Mouse (Mus musculus) heart, embryonic 15.5 days (tissue): ENCODE data around the gene Olfr1192-ps1. TPM values are rescaled to one million over a fixed set of nuclear protein-coding genes. Genes with fewer than 3 reads are reported as not detected.
"Not testable (repeated sequence)": the region's sequence is repeated elsewhere in the genome, so short reads cannot be mapped to it uniquely, and the experiment has no call there.

Experiments used
- ATAC-seq: fragments of 200-750 bp; cut with Nextera tagmentation; replicated peaks from 2 replicates; pipeline ENCODE4 v1.8.0; 2017; ENCODE audit warnings: low read depth, moderate TSS enrichment; ENCODE audit not compliant: insufficient number of reproducible peaks, insufficient read depth, low FRiP score
- H3K27ac ChIP-seq: fragments of 300-500 bp; sonication (generic); 2 replicates; pipeline ENCODE4 v1.5.1; 2015; ENCODE audit warnings: mild to moderate bottlenecking, inconsistent platforms
- H3K27me3 ChIP-seq: fragments of 300-500 bp; sonication (generic); 2 replicates; pipeline ENCODE4 v1.6.1; 2015; ENCODE audit warnings: inconsistent platforms
- H3K36me3 ChIP-seq: fragments of 300-500 bp; sonication (generic); 2 replicates; pipeline ENCODE4 v1.6.1; 2015; ENCODE audit warnings: mild to moderate bottlenecking, inconsistent platforms
- H3K4me1 ChIP-seq: fragments of 300-500 bp; sonication (generic); replicated peaks from 2 replicates; pipeline ENCODE4 v1.6.1; 2015; ENCODE audit warnings: inconsistent platforms
- H3K4me2 ChIP-seq: fragments of 300-500 bp; sonication (generic); 2 replicates; pipeline ENCODE4 v1.6.1; 2015; ENCODE audit warnings: inconsistent platforms, mild to moderate bottlenecking, moderate library complexity
- H3K4me3 ChIP-seq: fragments of 300-500 bp; sonication (generic); 2 replicates; pipeline ENCODE4 v1.5.1; 2015; ENCODE audit warnings: mild to moderate bottlenecking, inconsistent platforms
- H3K9ac ChIP-seq: fragments of 300-500 bp; sonication (generic); 2 replicates; pipeline ENCODE4 v1.6.1; 2015; ENCODE audit warnings: mild to moderate bottlenecking, inconsistent platforms
- H3K9me3 ChIP-seq: fragments of 300-500 bp; sonication (generic); replicated peaks from 2 replicates; pipeline ENCODE4 v1.6.1; 2016; ENCODE audit warnings: inconsistent platforms
- WGBS: fragments of 180-500 bp; shearing (Covaris S2); methylation state at CpG from one replicate; pipeline ENCODE4 v1.1.7; 2015; ENCODE audit warnings: mixed read lengths; 5-methylcytosine and 5-hydroxymethylcytosine counted together
- polyA plus RNA-seq: library from polyadenylated mRNA; unstranded; fragments of >200 nt; fragmentation: Nextera tagmentation; extraction: Ambion mirVana; gene quantifications from 2 replicates; pipeline ENCODE4 v1.2.1, GENCODE M21; 2015

Olfr1192-ps1 gene
- polyA plus RNA-seq, result not detected in 2 replicates

DNA sequence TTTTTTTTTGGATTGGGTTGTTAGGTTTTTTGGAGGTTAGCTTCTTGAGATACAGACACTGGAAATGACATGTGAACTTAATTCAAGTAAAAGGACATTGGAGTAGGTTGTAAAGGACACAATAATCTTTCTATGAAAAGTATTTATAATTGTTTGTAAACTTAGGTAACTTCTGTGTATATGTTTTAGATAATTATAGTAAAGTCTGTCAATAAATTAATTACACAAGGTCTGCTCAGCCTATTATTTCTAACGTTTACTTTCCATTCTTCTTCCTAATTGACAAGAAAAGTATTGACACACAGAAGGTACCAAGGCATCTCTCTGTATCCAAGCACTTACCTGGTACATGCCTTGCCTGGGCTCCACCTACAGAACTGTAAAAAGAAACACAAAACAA is at the start of gene Olfr1192-ps1:
TSS of gene Olfr1192-ps1 (plus strand) at position 301 of the 400 bp plus-strand sequence.
- H3K9ac ChIP-seq, result no peak within 1 kb of the TSS
- no peak within 1 kb of the TSS for H3K4me3 ChIP-seq
- no peak for ATAC-seq
- WGBS, result 31% methylated on average over 1 of the region's 1 CpGs
- no peaks in the 10 kb centered on the region for H3K36me3 ChIP-seq
- H3K27me3 ChIP-seq, result no peaks in the 10 kb centered on the region
- no peaks in the 10 kb centered on the region for H3K4me1 ChIP-seq
- H3K27ac ChIP-seq, result no peak within 1 kb of the TSS
- H3K9me3 ChIP-seq, result no peaks in the 10 kb centered on the region
- H3K4me2 ChIP-seq, result no peak within 1 kb of the TSS

DNA sequence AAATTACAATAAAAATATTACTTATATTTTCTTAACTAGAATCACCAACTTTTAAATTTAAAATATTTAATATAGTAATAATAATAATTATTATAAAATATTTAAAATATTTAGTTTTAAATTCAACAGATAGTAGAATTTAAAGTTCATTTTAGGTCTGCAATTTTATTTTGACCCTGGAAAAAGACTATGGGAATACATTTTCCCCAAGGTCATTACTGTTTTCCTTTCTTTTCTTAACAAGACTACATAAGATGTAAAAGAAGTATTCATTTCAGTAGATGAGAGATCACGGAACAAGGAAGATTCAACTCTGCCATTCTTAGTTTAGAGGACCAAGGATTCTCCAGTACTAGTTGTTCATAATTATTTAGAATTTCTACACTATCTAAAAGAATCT is 8.1 kb upstream of the Olfr1192-ps1 start, which contains the start of gene Olfr1191-ps1:
TSS of gene Olfr1191-ps1 (plus strand) at position 301 of the 400 bp plus-strand sequence.
- ATAC-seq, H3K4me3 ChIP-seq, H3K4me1 ChIP-seq, H3K27me3 ChIP-seq, H3K4me2 ChIP-seq, H3K27ac ChIP-seq, H3K9ac ChIP-seq, H3K36me3 ChIP-seq, H3K9me3 ChIP-seq: not testable (repeated sequence)
- 74% methylated on average over 1 of the region's 1 CpGs for WGBS

DNA sequence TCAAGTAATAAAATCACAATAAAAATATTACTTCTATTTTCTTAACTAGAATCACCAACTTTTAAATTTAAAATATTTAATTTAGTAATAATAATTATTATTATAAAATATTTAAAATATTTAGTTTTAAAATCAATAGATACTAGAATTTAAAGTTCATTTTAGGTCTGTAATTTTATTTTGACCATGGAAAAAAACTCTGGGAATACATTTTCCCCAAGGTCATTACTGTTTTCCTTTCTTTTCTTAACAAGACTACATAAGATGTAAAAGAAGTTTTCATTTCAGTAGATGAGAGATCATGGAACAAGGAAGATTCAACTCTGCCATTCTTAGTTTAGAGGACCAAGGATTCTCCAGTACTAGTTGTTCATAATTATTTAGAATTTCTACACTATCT is 27.0 kb downstream of the Olfr1192-ps1 start, which contains the start of gene Olfr1193:
TSS of gene Olfr1193 (plus strand) at position 301 of the 400 bp plus-strand sequence.
- ATAC-seq, H3K27ac ChIP-seq, H3K36me3 ChIP-seq, H3K9me3 ChIP-seq, H3K4me3 ChIP-seq, H3K4me2 ChIP-seq, H3K9ac ChIP-seq, H3K4me1 ChIP-seq, H3K27me3 ChIP-seq: not testable (repeated sequence)

DNA sequence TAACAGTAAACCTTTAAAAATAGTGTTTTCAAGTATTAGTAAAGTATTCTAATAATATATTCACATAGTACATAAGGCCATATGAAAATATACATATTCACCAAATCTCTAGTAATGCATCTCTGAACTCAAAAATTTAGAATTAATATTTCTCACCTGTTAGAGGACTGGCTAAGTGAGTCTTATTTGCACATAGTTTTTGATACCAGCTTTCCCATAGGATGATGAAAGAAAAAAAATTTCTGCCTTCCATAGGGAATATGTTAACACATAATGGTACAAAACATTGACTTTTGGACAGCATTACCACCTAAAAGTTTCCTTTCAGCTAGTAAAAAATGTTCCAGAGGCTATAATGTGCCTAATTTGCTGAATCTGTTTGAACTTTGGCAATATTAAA is 40.8 kb downstream of the Olfr1192-ps1 start, which contains the start of gene Olfr1195:
TSS of gene Olfr1195 (minus strand) at position 101 of the 400 bp plus-strand sequence.
- Histone ChIP-seq H3K4me2 (no peak within 1 kb of the TSS), H3K9ac (no peak within 1 kb of the TSS), H3K9me3 (no peaks in the 10 kb centered on the region), H3K4me1 (no peaks in the 10 kb centered on the region), H3K4me3 (no peak within 1 kb of the TSS), H3K36me3 (no peaks in the 10 kb centered on the region), H3K27ac (no peak within 1 kb of the TSS), H3K27me3 (no peaks in the 10 kb centered on the region)
- ATAC-seq, result no peak

DNA sequence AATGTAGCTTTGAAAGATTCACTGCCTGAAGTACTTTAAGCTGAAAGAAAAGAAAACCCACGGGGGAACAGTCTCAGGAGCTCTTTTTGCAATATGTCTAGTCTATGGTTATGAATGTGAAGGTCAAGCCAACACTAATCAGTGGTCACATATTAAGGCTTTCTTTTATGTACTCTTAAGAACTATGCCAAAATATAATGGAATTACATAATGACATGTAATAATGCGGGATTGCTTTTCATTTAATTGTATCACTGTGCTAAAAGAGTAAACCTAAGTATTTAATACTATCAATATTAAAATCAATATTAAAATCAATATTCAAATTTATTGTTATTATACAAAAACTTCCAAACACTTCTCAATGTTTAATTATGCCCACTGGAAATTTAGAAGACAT is 56.2 kb downstream of the Olfr1192-ps1 start, which contains the start of gene Olfr1196:
TSS of gene Olfr1196 (minus strand) at position 101 of the 400 bp plus-strand sequence.
- WGBS, result 69% methylated on average over 2 of the region's 2 CpGs
- H3K9ac ChIP-seq, result no peak within 1 kb of the TSS
- H3K27ac ChIP-seq, result no peak within 1 kb of the TSS
- no peak within 1 kb of the TSS for H3K4me3 ChIP-seq
- H3K36me3 ChIP-seq, result no peaks in the 10 kb centered on the region
- H3K4me2 ChIP-seq, result no peak within 1 kb of the TSS
- H3K4me1 ChIP-seq, result no peaks in the 10 kb centered on the region
- H3K9me3 ChIP-seq, result no peaks in the 10 kb centered on the region
- no peak for ATAC-seq
- H3K27me3 ChIP-seq, result no peaks in the 10 kb centered on the region

Other genes starting within 250 kb of the Olfr1192-ps1 start
- gene Olfr1179, start 242.1 kb upstream of the Olfr1192-ps1 start, polyA plus RNA-seq, result not detected in 2 replicates
- not detected in 2 replicates for gene Olfr1180, start 229.4 kb upstream of the Olfr1192-ps1 start, polyA plus RNA-seq
- gene Olfr1181, start 222.3 kb upstream of the Olfr1192-ps1 start, polyA plus RNA-seq, result not detected in 2 replicates
- not detected in 2 replicates for gene Gm13757, start 199.4 kb upstream of the Olfr1192-ps1 start, polyA plus RNA-seq
- not detected in 2 replicates for gene Olfr1183, start 193.6 kb upstream of the Olfr1192-ps1 start, polyA plus RNA-seq
- not detected in 2 replicates for gene Olfr1184, start 164.9 kb upstream of the Olfr1192-ps1 start, polyA plus RNA-seq
- gene Olfr1185-ps1, start 155.2 kb upstream of the Olfr1192-ps1 start, polyA plus RNA-seq, result not detected in 2 replicates
- gene Olfr1186, start 130.0 kb upstream of the Olfr1192-ps1 start, polyA plus RNA-seq, result not detected in 2 replicates
- not detected in 2 replicates for gene Olfr1188, start 91.6 kb upstream of the Olfr1192-ps1 start, polyA plus RNA-seq
- not detected in 2 replicates for gene Olfr1189, start 62.1 kb upstream of the Olfr1192-ps1 start, polyA plus RNA-seq
- gene Olfr1191-ps1, start 8.0 kb upstream of the Olfr1192-ps1 start, polyA plus RNA-seq, result not detected in 2 replicates
- gene Olfr1193, start 27.1 kb downstream of the Olfr1192-ps1 start, polyA plus RNA-seq, result not detected in 2 replicates
- not detected in 2 replicates for gene Olfr1195, start 40.7 kb downstream of the Olfr1192-ps1 start, polyA plus RNA-seq
- not detected in 2 replicates for gene Olfr1196, start 56.1 kb downstream of the Olfr1192-ps1 start, polyA plus RNA-seq
- gene Olfr1197, start 83.9 kb downstream of the Olfr1192-ps1 start, polyA plus RNA-seq, result not detected in 2 replicates
- not detected in 2 replicates for gene Olfr1198, start 102.9 kb downstream of the Olfr1192-ps1 start, polyA plus RNA-seq
- not detected in 2 replicates for gene Olfr1199, start 112.0 kb downstream of the Olfr1192-ps1 start, polyA plus RNA-seq
- not detected in 2 replicates for gene Olfr1200, start 122.0 kb downstream of the Olfr1192-ps1 start, polyA plus RNA-seq
- not detected in 2 replicates for gene Olfr1201, start 144.5 kb downstream of the Olfr1192-ps1 start, polyA plus RNA-seq
- not detected in 2 replicates for gene Olfr1202, start 166.0 kb downstream of the Olfr1192-ps1 start, polyA plus RNA-seq
- gene Olfr1205, start 181.2 kb downstream of the Olfr1192-ps1 start, polyA plus RNA-seq, result not detected in 2 replicates
- not detected in 2 replicates for gene Olfr1204, start 200.8 kb downstream of the Olfr1192-ps1 start, polyA plus RNA-seq
- gene Olfr1206, start 214.7 kb downstream of the Olfr1192-ps1 start, polyA plus RNA-seq, result not detected in 2 replicates